Mouse (Mus musculus): Measurements from ENCODE around the gene Rere. TPM values are rescaled to one million over a fixed set of nuclear protein-coding genes. Genes with fewer than 3 reads are reported as not detected.

Gene Rere
- total RNA-seq, 2 experiments from 2014 or later, result 85.3 to 88.9 TPM

DNA sequence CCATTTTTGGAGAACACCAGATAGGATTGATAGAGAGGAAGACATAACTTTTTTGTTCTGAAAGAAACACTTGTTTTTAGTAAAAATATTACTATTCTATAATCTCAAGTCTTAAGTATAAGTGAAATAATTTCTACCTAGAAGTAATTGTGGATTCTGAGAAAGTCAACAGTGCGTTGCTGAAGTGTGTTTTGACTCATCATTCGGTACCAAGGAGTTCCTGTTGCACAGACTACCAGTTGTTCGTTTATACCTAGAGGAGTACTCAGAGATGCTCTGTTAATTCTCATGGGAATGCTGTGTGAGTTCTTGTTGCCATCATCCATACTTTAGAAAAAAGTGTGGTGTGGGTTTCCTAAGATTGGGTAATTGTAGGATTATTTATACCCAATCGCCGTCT is 154.1 kb downstream of the Rere start:
- intact Hi-C loops (cut with DNase I), result no loop called here
- no peak for DNase-seq (ENCODE audit: extremely low spot score in 1 of 2, low spot score in 2 of 2)

- DNase-seq (ENCODE audit: extremely low spot score in 1 of 2, low spot score in 2 of 2), result no peak
- intact Hi-C loops (cut with DNase I), result no loop called here
Observed at GRCm38 (mm10) chr4:150438621-150439020, 157.2 kb downstream of the Rere start.

DNA sequence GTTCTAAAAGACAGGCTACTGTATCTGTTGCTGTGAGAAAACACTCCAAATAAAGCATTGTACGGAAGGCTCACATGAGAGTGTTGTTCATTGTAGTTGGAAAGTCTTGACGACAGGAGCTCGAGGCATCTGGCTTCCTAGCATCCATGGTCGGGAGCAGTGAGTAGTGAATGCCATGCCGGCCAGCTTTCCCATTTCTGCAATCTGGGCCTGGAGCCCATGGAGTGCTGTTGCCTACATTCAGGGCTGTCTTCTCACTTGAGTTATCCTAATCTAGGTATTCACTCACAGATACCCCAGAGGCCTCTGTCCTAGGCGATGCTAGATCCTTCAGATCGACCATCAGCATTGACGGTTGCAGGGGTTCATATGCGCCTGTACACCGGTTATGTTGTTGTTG is 160.5 kb downstream of the Rere start:
- no peak for DNase-seq (ENCODE audit: extremely low spot score in 1 of 2, low spot score in 2 of 2)
- intact Hi-C loops (cut with DNase I), result no loop called here

GRCm38 (mm10) chr4:150444068-150444467 is 162.6 kb downstream of the Rere start:
- intact Hi-C loops (cut with DNase I), result no loop called here
- DNase-seq (ENCODE audit: extremely low spot score in 1 of 2, low spot score in 2 of 2), result no peak

DNA sequence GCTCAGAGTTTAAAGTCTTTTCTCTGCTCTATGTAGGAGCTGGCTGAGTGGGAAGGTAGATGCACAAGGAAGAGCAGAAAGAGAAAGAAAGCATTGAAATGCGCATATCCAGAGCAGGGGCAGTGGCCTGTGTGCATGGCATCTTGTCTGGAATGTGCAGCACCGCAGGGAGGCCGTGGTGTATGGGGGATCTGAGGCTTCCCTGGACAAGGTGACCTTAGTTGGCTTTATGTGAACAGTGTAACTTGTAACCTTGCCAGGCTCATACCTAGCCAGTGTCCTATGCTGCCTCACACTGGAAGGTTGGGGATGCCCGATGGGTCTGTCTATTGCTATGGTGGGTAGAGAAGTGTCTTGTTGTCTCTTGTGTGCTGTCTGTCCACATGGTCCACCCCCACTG is 165.2 kb downstream of the Rere start:
- DNase-seq (ENCODE audit: extremely low spot score in 1 of 2, low spot score in 2 of 2), result no peak
- intact Hi-C loops (cut with DNase I), result no loop called here

DNA sequence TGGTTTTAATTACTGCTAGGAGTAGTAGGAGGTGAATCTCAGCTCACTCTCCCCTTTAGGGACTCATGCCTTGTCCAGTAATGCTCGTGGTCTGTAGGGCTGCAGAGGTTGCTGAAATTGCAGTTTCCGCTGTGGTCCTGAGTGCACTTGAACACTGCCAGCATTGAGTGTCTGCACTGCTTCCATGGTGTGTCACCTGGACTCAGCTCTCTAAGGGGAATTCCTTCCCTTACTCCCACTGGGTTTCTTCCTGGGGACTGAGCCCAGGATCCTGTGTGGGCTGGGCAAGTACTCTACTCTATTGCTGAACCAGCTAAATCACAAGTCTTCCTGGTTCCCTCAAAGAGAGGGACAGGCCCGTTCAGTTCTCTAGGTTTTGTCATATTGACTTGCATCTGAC is 166.1 kb downstream of the Rere start:
- intact Hi-C loops (cut with DNase I), result no loop called here
- no peak for DNase-seq (ENCODE audit: extremely low spot score in 1 of 2, low spot score in 2 of 2)

GRCm38 (mm10) chr4:150448433-150448832 is 167.0 kb downstream of the Rere start:
- intact Hi-C loops (cut with DNase I), result no loop called here
- DNase-seq (ENCODE audit: extremely low spot score in 1 of 2, low spot score in 2 of 2), result no peak

DNA sequence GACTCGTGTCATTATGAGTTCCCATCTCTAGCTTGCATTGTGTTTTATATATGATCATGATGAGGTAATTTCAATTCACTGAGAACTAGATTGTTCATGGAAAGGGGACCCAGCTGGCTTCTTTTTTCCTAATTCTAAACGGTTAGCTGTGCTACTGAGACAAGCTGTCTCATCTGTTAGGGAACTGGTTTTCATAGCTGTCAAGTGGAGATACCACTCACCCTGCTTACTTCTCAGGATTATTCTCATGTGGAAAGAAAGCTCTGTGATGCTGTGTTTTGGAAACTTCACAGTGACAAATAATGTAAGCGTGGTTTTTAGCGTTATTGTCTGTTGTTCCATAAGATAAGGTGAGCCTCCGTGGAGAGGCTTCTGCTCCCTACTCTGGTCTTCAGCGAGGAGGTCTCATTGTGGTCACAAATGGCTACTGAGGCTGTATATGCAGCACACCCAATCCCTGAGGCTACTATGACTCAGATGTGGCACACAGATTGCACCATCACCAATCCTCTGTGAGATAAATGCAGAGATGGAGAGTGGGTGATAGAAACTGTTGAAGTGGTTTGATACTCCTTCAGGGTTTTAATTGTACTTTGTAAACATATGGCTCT is 168.7 kb downstream of the Rere start:
- intact Hi-C loops (cut with DNase I), result no loop called here
- no peak for DNase-seq (ENCODE audit: extremely low spot score in 1 of 2, low spot score in 2 of 2)

DNA sequence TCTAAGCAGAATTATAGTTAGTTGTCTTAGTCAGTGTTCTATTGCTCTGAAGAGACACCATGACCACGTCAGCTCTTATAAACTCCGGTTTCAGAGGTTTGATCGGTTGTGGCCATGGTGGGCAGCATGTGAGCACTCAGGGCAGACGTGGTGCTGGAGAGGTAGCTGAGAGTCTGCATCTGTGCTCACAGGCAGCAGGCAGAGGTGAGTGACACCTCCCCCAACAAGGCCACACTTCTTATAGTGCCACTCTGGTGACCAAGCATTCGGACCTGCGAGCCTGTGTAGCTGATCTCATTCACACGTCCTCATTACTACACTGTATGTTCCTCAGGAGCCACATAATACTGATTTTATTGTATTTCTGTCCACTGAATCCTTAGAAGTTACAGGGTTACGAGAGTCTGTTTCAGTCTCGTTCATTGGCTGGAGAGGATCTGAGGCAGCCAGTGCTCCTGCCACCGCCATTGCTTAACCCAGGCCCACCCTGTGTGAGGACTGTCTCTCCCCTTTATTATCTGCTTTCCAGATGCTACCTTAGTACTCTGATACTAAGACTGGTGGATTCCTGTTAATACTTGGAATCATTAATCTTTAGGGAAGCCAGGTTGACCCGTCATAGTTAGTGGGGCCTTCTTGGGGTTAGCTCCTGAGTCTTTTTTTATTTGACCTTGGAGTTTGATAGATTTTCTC is 170.9 kb downstream of the Rere start:
- no peak for DNase-seq (ENCODE audit: extremely low spot score in 1 of 2, low spot score in 2 of 2)
- intact Hi-C loops (cut with DNase I), result no loop called here

- DNase-seq (ENCODE audit: extremely low spot score in 1 of 2, low spot score in 2 of 2), result no peak
- intact Hi-C loops (cut with DNase I), result no loop called here
Observed at GRCm38 (mm10) chr4:150454571-150455306, 173.3 kb downstream of the Rere start.

DNA sequence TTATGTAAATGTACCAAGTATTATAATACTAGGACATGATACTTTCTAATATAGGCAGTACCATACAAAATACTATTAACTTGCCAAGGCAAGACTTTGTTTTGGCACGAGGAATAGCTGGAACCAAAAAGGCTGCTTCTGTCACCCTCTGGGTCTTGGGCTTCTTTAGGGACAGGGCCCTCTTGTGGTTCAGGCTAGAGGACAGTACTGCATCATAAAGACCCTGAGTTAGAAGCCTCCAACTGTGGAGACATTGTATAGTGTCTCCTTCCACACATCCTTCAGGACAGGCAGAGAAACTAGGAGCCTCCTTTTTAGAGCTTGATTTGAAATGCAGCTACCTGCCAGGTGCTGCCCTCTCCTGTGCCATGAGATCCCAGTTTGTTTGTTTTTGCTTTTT is 174.3 kb downstream of the Rere start:
- intact Hi-C loops (cut with DNase I), result no loop called here
- no peak for DNase-seq (ENCODE audit: extremely low spot score in 1 of 2, low spot score in 2 of 2)

DNA sequence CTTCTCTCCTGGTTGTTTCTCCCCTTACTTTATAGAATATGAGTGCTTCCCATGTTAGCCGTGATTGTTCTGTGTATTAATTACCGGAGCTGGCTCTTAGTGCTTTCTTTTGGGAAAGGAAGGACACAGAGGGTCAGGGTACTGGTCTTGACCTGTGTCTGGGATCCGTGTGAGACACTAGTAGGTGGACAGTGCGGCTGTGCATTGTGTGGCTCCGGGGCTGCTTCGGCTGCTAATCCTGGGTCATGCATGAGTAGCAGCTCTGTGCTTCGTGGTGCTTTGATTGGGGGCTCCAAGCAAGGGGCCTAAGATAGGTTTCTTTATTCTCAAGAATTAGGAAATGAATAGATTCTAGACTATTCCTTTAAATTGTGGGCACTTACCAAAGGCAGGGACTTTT is 175.0 kb downstream of the Rere start:
- intact Hi-C loops (cut with DNase I), result no loop called here
- DNase-seq (ENCODE audit: extremely low spot score in 1 of 2, low spot score in 2 of 2), result no peak

- no peak for DNase-seq (ENCODE audit: extremely low spot score in 1 of 2, low spot score in 2 of 2)
- intact Hi-C loops (cut with DNase I), result no loop called here
Observed at GRCm38 (mm10) chr4:150456886-150457285, 175.4 kb downstream of the Rere start.

GRCm38 (mm10) chr4:150457353-150457752 is 175.9 kb downstream of the Rere start:
- no peak for DNase-seq (ENCODE audit: extremely low spot score in 1 of 2, low spot score in 2 of 2)
- intact Hi-C loops (cut with DNase I), result no loop called here

- DNase-seq (ENCODE audit: extremely low spot score in 1 of 2, low spot score in 2 of 2), result no peak
- intact Hi-C loops (cut with DNase I), result no loop called here
Observed at GRCm38 (mm10) chr4:150457771-150458170, 176.3 kb downstream of the Rere start.

GRCm38 (mm10) chr4:150459022-150459794 is 177.8 kb downstream of the Rere start:
- intact Hi-C loops (cut with DNase I), result no loop called here
- DNase-seq (ENCODE audit: extremely low spot score in 1 of 2, low spot score in 2 of 2), result no peak

DNA sequence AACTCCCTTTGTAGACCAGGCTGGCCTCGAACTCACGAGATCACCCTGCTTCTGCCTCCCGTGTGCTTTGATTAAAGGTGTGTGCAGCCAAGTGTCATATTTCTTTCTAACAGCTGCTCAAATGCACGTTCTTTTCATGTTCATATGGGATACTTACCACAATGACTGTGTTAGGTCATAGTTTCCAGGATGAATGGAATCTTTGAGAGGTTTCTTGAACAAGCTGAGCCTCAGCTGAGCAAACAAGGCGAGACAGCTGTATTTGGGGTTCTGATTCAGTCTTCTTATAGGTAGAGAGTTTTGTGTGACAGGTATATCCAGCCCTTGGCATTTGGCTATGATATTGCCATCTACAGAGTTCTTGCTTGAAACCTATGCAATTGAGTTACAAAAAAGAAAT is 179.0 kb downstream of the Rere start:
- intact Hi-C loops (cut with DNase I), result loop anchor here (5.0 to 10.0 kb wide), 2 partner anchors 48 to 196 kb away; no protein-coding TSS in a partner anchor
- no peak for DNase-seq (ENCODE audit: extremely low spot score in 1 of 2, low spot score in 2 of 2)

DNA sequence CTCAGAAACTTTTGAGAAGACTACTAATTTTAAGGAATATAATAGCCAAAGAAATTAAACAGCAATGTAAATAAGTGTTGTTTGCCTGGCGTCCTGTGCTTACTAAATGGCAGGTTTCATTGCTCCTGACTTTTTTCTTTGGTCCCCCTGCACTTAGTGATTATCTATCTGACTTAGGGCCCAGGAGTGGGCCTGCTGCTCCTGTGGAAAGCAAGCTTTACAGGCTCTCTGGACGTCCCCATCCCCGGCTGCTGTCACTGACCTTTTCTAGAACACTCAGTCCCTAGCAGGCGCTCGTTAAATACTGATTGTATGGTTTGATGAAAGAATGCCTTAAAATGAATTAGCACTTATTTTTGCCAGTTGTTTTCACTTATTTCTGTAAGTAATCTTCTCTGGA is 179.6 kb downstream of the Rere start:
- DNase-seq (ENCODE audit: extremely low spot score in 1 of 2, low spot score in 2 of 2), result no peak
- intact Hi-C loops (cut with DNase I), result loop anchor here (5.0 to 10.0 kb wide), 2 partner anchors 49 to 196 kb away; no protein-coding TSS in a partner anchor

DNA sequence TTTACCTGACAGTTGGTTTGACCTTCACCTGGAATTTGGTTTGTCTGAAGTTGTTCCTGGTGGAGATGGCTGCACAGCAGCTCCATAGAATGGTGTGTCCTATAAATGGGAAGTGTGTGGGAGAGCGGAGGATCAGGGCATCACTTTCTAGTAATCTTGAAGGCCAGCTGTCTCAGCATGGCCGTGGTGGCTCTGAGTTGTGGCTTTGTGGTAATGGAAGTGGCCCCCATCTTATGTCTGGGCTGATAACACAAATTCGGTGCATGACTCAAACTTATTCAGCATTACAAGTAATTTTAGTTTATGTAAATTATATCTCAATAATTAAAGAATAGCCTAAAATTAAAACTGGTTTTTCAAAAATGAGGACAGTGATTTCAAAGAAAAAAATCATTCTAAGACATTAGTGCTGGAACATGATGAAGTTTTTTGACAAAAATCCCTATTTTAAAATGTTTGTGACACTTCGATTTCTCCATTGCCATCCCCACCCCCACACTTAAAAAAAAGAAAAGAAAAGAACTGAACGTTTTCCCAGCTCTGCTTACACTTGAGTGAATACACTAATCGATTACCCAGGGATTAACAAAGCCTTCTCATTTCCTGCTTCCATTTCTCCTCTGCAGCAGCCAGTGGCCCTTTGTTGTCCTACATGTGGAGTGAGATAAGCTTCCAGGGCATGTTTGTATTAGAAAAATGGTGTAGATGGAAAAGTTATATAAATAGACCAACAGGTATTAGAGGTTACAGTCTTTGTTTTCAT is 180.2 kb downstream of the Rere start:
- no peak for DNase-seq (ENCODE audit: extremely low spot score in 1 of 2, low spot score in 2 of 2)
- intact Hi-C loops (cut with DNase I), result loop anchor here (5.0 to 10.0 kb wide), 2 partner anchors 49 to 197 kb away; no protein-coding TSS in a partner anchor
